Mouse (Mus musculus): ENCODE results near the gene Pgbd1. TPM values are rescaled to one million over a fixed set of nuclear protein-coding genes. Genes with fewer than 3 reads are reported as not detected.

The Pgbd1 gene
- polyA plus RNA-seq (2014; fragmentation: Illumina TruSeq; extraction: RNeasy Lipid Tissue Mini Kit (QIAGEN cat#74804); ENCODE audit: low read depth, low replicate concordance) = 1.8 TPM

GRCm38 (mm10) chr13:21440503-21441206 is at the start of gene Pgbd1:
Gene Pgbd1 (minus strand): TSS chr13:21441058.

GRCm38 (mm10) chr13:21478759-21479670 is 38.2 kb upstream of the Pgbd1 start, which contains the start of the genes Zkscan4 and Gm10065:
Gene Zkscan4 (plus strand): TSS chr13:21478907.
Gene Gm10065 (minus strand): TSS chr13:21479441.

GRCm38 (mm10) chr13:21468061-21469019 is 27.5 kb upstream of the Pgbd1 start, which contains the start of gene Nkapl:
Gene Nkapl (minus strand): TSS chr13:21468509.

GRCm38 (mm10) chr13:21453449-21453848 is 12.6 kb upstream of the Pgbd1 start, which contains the start of gene Zscan26:
Gene Zscan26 (minus strand): TSS chr13:21453730.

GRCm38 (mm10) chr13:21402287-21402846 is 38.5 kb downstream of the Pgbd1 start, which contains the start of gene Zkscan3:
Gene Zkscan3 (minus strand): TSS chr13:21402755.

Other genes starting within 250 kb of the Pgbd1 start
- gene Gpx5, start 148.3 kb downstream of the Pgbd1 start, polyA plus RNA-seq (2014; fragmentation: Illumina TruSeq; extraction: RNeasy Lipid Tissue Mini Kit (QIAGEN cat#74804); ENCODE audit: low read depth, low replicate concordance) = not detected
- gene Gpx6, start 128.9 kb downstream of the Pgbd1 start, polyA plus RNA-seq (2014; fragmentation: Illumina TruSeq; extraction: RNeasy Lipid Tissue Mini Kit (QIAGEN cat#74804); ENCODE audit: low read depth, low replicate concordance) = not detected
- gene Olfr1367, start 94.1 kb downstream of the Pgbd1 start, polyA plus RNA-seq (2014; fragmentation: Illumina TruSeq; extraction: RNeasy Lipid Tissue Mini Kit (QIAGEN cat#74804); ENCODE audit: low read depth, low replicate concordance) = not detected
- gene Zscan12, start 78.2 kb downstream of the Pgbd1 start, polyA plus RNA-seq (2014; fragmentation: Illumina TruSeq; extraction: RNeasy Lipid Tissue Mini Kit (QIAGEN cat#74804); ENCODE audit: low read depth, low replicate concordance) = 6.9 TPM
- gene Zkscan3, start 38.3 kb downstream of the Pgbd1 start, polyA plus RNA-seq (2014; fragmentation: Illumina TruSeq; extraction: RNeasy Lipid Tissue Mini Kit (QIAGEN cat#74804); ENCODE audit: low read depth, low replicate concordance) = 57.5 TPM
- 39.4 TPM for gene Zscan26, start 12.7 kb upstream of the Pgbd1 start, polyA plus RNA-seq (2014; fragmentation: Illumina TruSeq; extraction: RNeasy Lipid Tissue Mini Kit (QIAGEN cat#74804); ENCODE audit: low read depth, low replicate concordance)
- 1.0 TPM for gene Nkapl, start 27.5 kb upstream of the Pgbd1 start, polyA plus RNA-seq (2014; fragmentation: Illumina TruSeq; extraction: RNeasy Lipid Tissue Mini Kit (QIAGEN cat#74804); ENCODE audit: low read depth, low replicate concordance)
- 1.6 TPM for gene Zkscan4, start 37.8 kb upstream of the Pgbd1 start, polyA plus RNA-seq (2014; fragmentation: Illumina TruSeq; extraction: RNeasy Lipid Tissue Mini Kit (QIAGEN cat#74804); ENCODE audit: low read depth, low replicate concordance)
- not detected for gene Gm10065, start 38.4 kb upstream of the Pgbd1 start, polyA plus RNA-seq (2014; fragmentation: Illumina TruSeq; extraction: RNeasy Lipid Tissue Mini Kit (QIAGEN cat#74804); ENCODE audit: low read depth, low replicate concordance)
- 2.7 TPM for gene AK157302, start 54.2 kb upstream of the Pgbd1 start, polyA plus RNA-seq (2014; fragmentation: Illumina TruSeq; extraction: RNeasy Lipid Tissue Mini Kit (QIAGEN cat#74804); ENCODE audit: low read depth, low replicate concordance)
- gene Gm11273, start 60.4 kb upstream of the Pgbd1 start, polyA plus RNA-seq (2014; fragmentation: Illumina TruSeq; extraction: RNeasy Lipid Tissue Mini Kit (QIAGEN cat#74804); ENCODE audit: low read depth, low replicate concordance) = 28.7 TPM
- 6.1 TPM for gene Zkscan8, start 90.1 kb upstream of the Pgbd1 start, polyA plus RNA-seq (2014; fragmentation: Illumina TruSeq; extraction: RNeasy Lipid Tissue Mini Kit (QIAGEN cat#74804); ENCODE audit: low read depth, low replicate concordance)
- not detected for gene Olfr1366, start 101.8 kb upstream of the Pgbd1 start, polyA plus RNA-seq (2014; fragmentation: Illumina TruSeq; extraction: RNeasy Lipid Tissue Mini Kit (QIAGEN cat#74804); ENCODE audit: low read depth, low replicate concordance)
- not detected for gene Olfr1535, start 118.8 kb upstream of the Pgbd1 start, polyA plus RNA-seq (2014; fragmentation: Illumina TruSeq; extraction: RNeasy Lipid Tissue Mini Kit (QIAGEN cat#74804); ENCODE audit: low read depth, low replicate concordance)
- gene Olfr1364, start 140.7 kb upstream of the Pgbd1 start, polyA plus RNA-seq (2014; fragmentation: Illumina TruSeq; extraction: RNeasy Lipid Tissue Mini Kit (QIAGEN cat#74804); ENCODE audit: low read depth, low replicate concordance) = not detected
- gene Olfr1362, start 173.0 kb upstream of the Pgbd1 start, polyA plus RNA-seq (2014; fragmentation: Illumina TruSeq; extraction: RNeasy Lipid Tissue Mini Kit (QIAGEN cat#74804); ENCODE audit: low read depth, low replicate concordance) = not detected
- gene Olfr11, start 201.5 kb upstream of the Pgbd1 start, polyA plus RNA-seq (2014; fragmentation: Illumina TruSeq; extraction: RNeasy Lipid Tissue Mini Kit (QIAGEN cat#74804); ENCODE audit: low read depth, low replicate concordance) = not detected
- gene Olfr1361, start 222.3 kb upstream of the Pgbd1 start, polyA plus RNA-seq (2014; fragmentation: Illumina TruSeq; extraction: RNeasy Lipid Tissue Mini Kit (QIAGEN cat#74804); ENCODE audit: low read depth, low replicate concordance) = not detected
- gene Olfr1360, start 236.3 kb upstream of the Pgbd1 start, polyA plus RNA-seq (2014; fragmentation: Illumina TruSeq; extraction: RNeasy Lipid Tissue Mini Kit (QIAGEN cat#74804); ENCODE audit: low read depth, low replicate concordance) = not detected

Measured in heart, adult 10 weeks (tissue).